ENCODE assay signal across 9 mouse cellular contexts in genomic region chr4:131254691-131255090, GRCm38 (mm10).
A peak's percentile ranks its signal among the peaks of the same experiment; 100 is the strongest.
DNase-seq lines count a peak whose midpoint lies in the region; ATAC-seq and TF ChIP-seq lines count a peak whose summit lies in the region.
"Had no signal": no experiment of that assay in that cellular context is flagged by ENCODE, and none has a peak within 500 bp of the region (broad histone marks: within the 10 kb centered on the region; RNA-seq: fewer than 3 reads in every experiment).

No protein-coding gene starts in this region.

- no peaks in the 10 kb centered on the region for H3K27me3 ChIP-seq in kidney, postnatal 0 days (ENCODE audit: insufficient read depth, low read length)
- H3K27me3 ChIP-seq in limb, embryonic 10.5 days (ENCODE audit: low read depth, poor library complexity, severe bottlenecking): peaks cover 16% of the 10 kb centered on the region

- H3K9ac ChIP-seq in kidney, postnatal 0 days (ENCODE audit: low read depth, low read length): no peak overlapping the region

- peak; percentile 39 for DNase-seq in adrenal gland, postnatal 14 days
- no peak for DNase-seq in adrenal gland, postnatal 36 days
- DNase-seq in kidney, postnatal 0 days (ENCODE audit: low spot score): peak; percentile 42
- DNase-seq in kidney, adult 11 months: no peak
- peak; percentile 20 for DNase-seq in adrenal gland, postnatal 25 days
- DNase-seq in limb, embryonic 10.5 days (ENCODE audit: low spot score): peak; percentile 57
- DNase-seq in yolk sac, embryonic 10.5 days (ENCODE audit: low spot score): no peak
- DNase-seq in thymus, postnatal 0 days (ENCODE audit: low spot score): no peak

- H3K4me2 ChIP-seq in kidney, postnatal 0 days (ENCODE audit: low read length): no peak overlapping the region

- no peak for ATAC-seq in kidney, postnatal 0 days (replicated peaks; ENCODE audit: low FRiP score, low read depth)
- ATAC-seq: inflammation-experienced regulatory T-cells, adult 6 months had no signal

- WGBS in kidney, postnatal 0 days: 46% methylated on average over 6 of the region's 6 CpGs
- WGBS in limb, embryonic 10.5 days: 53% methylated on average over 6 of the region's 6 CpGs

- H3K4me3 ChIP-seq in kidney, postnatal 0 days (replicated peaks; ENCODE audit: low read depth, low read length): no peak overlapping the region
- H3K4me3 ChIP-seq in limb, embryonic 10.5 days: no peak overlapping the region

- TF ChIP-seq CTCF in kidney, postnatal 0 days (IDR thresholded peaks at IDR 0.05; ENCODE audit: low read depth): peak; percentile 71

- H3K9me3 ChIP-seq in kidney, postnatal 0 days (replicated peaks; ENCODE audit: low read length): no peaks in the 10 kb centered on the region
- no peaks in the 10 kb centered on the region for H3K9me3 ChIP-seq in limb, embryonic 10.5 days (replicated peaks)

- no peak overlapping the region for H3K27ac ChIP-seq in kidney, postnatal 0 days
- H3K27ac ChIP-seq in limb, embryonic 10.5 days: no peak overlapping the region

- H3K36me3 ChIP-seq in kidney, postnatal 0 days (ENCODE audit: insufficient read depth, low read length): no peaks in the 10 kb centered on the region
- H3K36me3 ChIP-seq in limb, embryonic 10.5 days: no peaks in the 10 kb centered on the region

- no peaks in the 10 kb centered on the region for H3K4me1 ChIP-seq in kidney, postnatal 0 days (replicated peaks; ENCODE audit: insufficient read depth, low read length)
- H3K4me1 ChIP-seq in limb, embryonic 10.5 days: peaks cover 26% of the 10 kb centered on the region

Comparison
In these comparisons a context has a peak if more than half of its experiments do, and no peak if none do; other contexts are left out.
1. DNase-seq: peak in adrenal gland, postnatal 14 days (single experiment), kidney, postnatal 0 days (single experiment), adrenal gland, postnatal 25 days (single experiment) and limb, embryonic 10.5 days (single experiment); none in adrenal gland, postnatal 36 days (0 of 2), kidney, adult 11 months (single experiment), yolk sac, embryonic 10.5 days (single experiment) and thymus, postnatal 0 days (single experiment).